Mouse (Mus musculus) cerebellum, adult 2 months (tissue): Measurements from ENCODE around the gene Fam45a.

Experiments
- CTCF ChIP-seq: fragments of 200-500 bp; IDR thresholded peaks from 2 replicates; pipeline ENCODE4 v1.5.1; 2011; ENCODE audit warnings: low read depth, mild to moderate bottlenecking, control low read depth, low read length, moderate library complexity, borderline replicate concordance; ENCODE audit not compliant: insufficient read depth
- POLR2A ChIP-seq: fragments of 200-500 bp; IDR thresholded peaks from 2 replicates; pipeline ENCODE4 v1.6.1; 2011; ENCODE audit warnings: low read length, control low read depth, borderline replicate concordance; ENCODE audit not compliant: insufficient read depth

GRCm38 (mm10) chr19:60872272-60872671 is 60.9 kb downstream of the Fam45a start:
- TF ChIP-seq POLR2A (no peak), CTCF (no peak)
